Mouse (Mus musculus) mesoderm, embryonic 11.5 days (tissue): ENCODE measurements around the gene Plxna3.

Experiments used
- DNase-seq: peaks from one replicate; pipeline ENCODE4 v3.0.0-alpha.2; 2012; ENCODE audit warnings: low read depth, low spot score

The Plxna3 gene

GRCm38 (mm10) chrX:74367512-74367911 lies 38.6 kb downstream of the Plxna3 start:
- no peak for DNase-seq

GRCm38 (mm10) chrX:74368209-74368909 lies 39.5 kb downstream of the Plxna3 start:
- DNase-seq, result peak; percentile 45

GRCm38 (mm10) chrX:74372888-74373549 lies 44.2 kb downstream of the Plxna3 start, which contains the start of the genes Ubl4a and Slc10a3:
Ubl4a (minus strand) TSS chrX:74373218.
Slc10a3 (minus strand) TSS chrX:74373349.
- peak; percentile 88 for DNase-seq

GRCm38 (mm10) chrX:74384451-74384850 lies 55.6 kb downstream of the Plxna3 start:
- no peak for DNase-seq

GRCm38 (mm10) chrX:74388153-74388552 lies 59.3 kb downstream of the Plxna3 start:
- no peak for DNase-seq

GRCm38 (mm10) chrX:74392535-74393443 lies 63.9 kb downstream of the Plxna3 start, which contains the start of the genes Fam3a and Ikbkg:
Fam3a (minus strand) TSS chrX:74393272.
Ikbkg (plus strand) TSS chrX:74393290.
- DNase-seq, result peak; percentile 88
